Mouse (Mus musculus) cortical plate, adult 2 months (tissue): ENCODE data around the gene Arl6ip1.
A peak's percentile ranks its signal among the peaks of the same experiment; 100 is the strongest.

Experiments used
- CTCF ChIP-seq: fragments of 200-500 bp; IDR thresholded peaks from 2 replicates; pipeline ENCODE4 v1.5.1; 2011; ENCODE audit warnings: mild to moderate bottlenecking, control low read depth, low read length; ENCODE audit not compliant: insufficient read depth; ENCODE audit errors: extremely low read depth
- POLR2A ChIP-seq: fragments of 200-500 bp; IDR thresholded peaks from 2 replicates; pipeline ENCODE4 v1.6.1; 2011; ENCODE audit warnings: mild to moderate bottlenecking, low read length, control low read depth; ENCODE audit not compliant: insufficient read depth; ENCODE audit errors: extremely low read depth

DNA sequence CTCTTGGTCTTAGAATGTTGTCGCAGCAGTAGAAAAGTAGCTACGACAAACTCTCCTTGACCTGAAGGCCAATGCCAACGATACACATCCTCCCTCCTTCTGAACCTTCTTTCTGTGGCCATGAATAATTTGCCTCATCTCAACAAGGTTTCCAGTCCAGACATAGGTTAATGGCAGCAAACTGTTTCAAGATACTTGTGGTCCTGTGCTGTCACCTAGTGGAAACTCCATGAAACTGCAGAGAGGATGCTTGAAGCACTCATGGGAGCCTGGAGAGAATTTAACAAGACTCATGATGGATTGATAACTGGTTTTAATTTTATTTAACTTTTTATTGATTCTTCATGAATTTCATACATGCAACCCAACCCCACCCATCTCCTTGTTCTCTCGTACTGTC is 27.2 kb downstream of the Arl6ip1 start:
- no peak for TF ChIP-seq POLR2A
- TF ChIP-seq CTCF = peak; percentile 98
